Mouse (Mus musculus) intestine, embryonic 16.5 days (tissue): ENCODE data around the gene Olfr433. TPM values are rescaled to one million over a fixed set of nuclear protein-coding genes. Genes with fewer than 3 reads are reported as not detected.

Experiments used
- polyA plus RNA-seq: library from polyadenylated mRNA; unstranded; fragments of >200 nt; fragmentation: Nextera tagmentation; extraction: Ambion mirVana; gene quantifications from 2 replicates; pipeline ENCODE4 v1.2.1, GENCODE M21; 2015

The Olfr433 gene
- polyA plus RNA-seq, 1 experiment from 2014 or later = not detected

Other genes starting within 250 kb of the Olfr433 start
- gene Ifi211, start 127.7 kb upstream of the Olfr433 start, polyA plus RNA-seq = 0.72 and 0.97 TPM in 2 replicates
- 3.2 and 3.3 TPM in 2 replicates for gene Mndal, start 98.2 kb upstream of the Olfr433 start, polyA plus RNA-seq
- gene Ifi203, start 98.0 kb upstream of the Olfr433 start, polyA plus RNA-seq = 1.4 and 2.2 TPM in 2 replicates
- gene Ifi202b, start 58.0 kb upstream of the Olfr433 start, polyA plus RNA-seq = not detected in 2 replicates
- gene Ifi205, start 8.9 kb upstream of the Olfr433 start, polyA plus RNA-seq = 1.6 and 1.7 TPM in 2 replicates
- not detected in 2 replicates for gene Olfr432, start 8.5 kb downstream of the Olfr433 start, polyA plus RNA-seq
- gene Olfr430, start 25.9 kb downstream of the Olfr433 start, polyA plus RNA-seq = not detected in 2 replicates
- not detected in 2 replicates for gene Olfr429, start 43.6 kb downstream of the Olfr433 start, polyA plus RNA-seq
- not detected in 2 replicates for gene Olfr427, start 56.2 kb downstream of the Olfr433 start, polyA plus RNA-seq
- not detected in 2 replicates for gene Olfr231, start 80.5 kb downstream of the Olfr433 start, polyA plus RNA-seq
- not detected in 2 replicates for gene Olfr424, start 90.8 kb downstream of the Olfr433 start, polyA plus RNA-seq
- not detected in 2 replicates for gene Olfr420, start 114.9 kb downstream of the Olfr433 start, polyA plus RNA-seq
- gene Spta1, start 132.1 kb downstream of the Olfr433 start, polyA plus RNA-seq = 0.54 and 0.65 TPM in 2 replicates
- gene Olfr419, start 211.4 kb downstream of the Olfr433 start, polyA plus RNA-seq = not detected in 2 replicates